Comparison of ENCODE assay signal across 27 mouse cellular contexts in genomic region chr8:48896251-48896650, GRCm38 (mm10). TPM values are rescaled to one million over a fixed set of nuclear protein-coding genes. Genes with fewer than 3 reads are reported as not detected.
A peak's percentile ranks its signal among the peaks of the same experiment; 100 is the strongest.
DNase-seq lines count a peak whose midpoint lies in the region; ATAC-seq lines count a peak whose summit lies in the region.
"Had no signal": no experiment of that assay in that cellular context is flagged by ENCODE, and none has a peak within 500 bp of the region (broad histone marks: within the 10 kb centered on the region; RNA-seq: fewer than 3 reads in every experiment).

No protein-coding gene starts in this region.

- DNase-seq in forebrain, embryonic 14.5 days (ENCODE audit: low spot score) = peak; percentile 31
- DNase-seq in forebrain, embryonic 10.5 days (ENCODE audit: extremely low spot score, low spot score) = no peak
- DNase-seq in midbrain, embryonic 11.5 days (ENCODE audit: low spot score, missing footprints) = peak; percentile 96
- peak; percentile 84 for DNase-seq in midbrain, embryonic 14.5 days
- no peak for DNase-seq in kidney, adult 18-20 months
- no peak for DNase-seq in layer of hippocampus, adult 18-20 months (ENCODE audit: low spot score in 2 of 2)
- DNase-seq: adrenal gland, adult 8-10 months; B cell, adult 2 months; cerebellum, adult 11 months; cerebellum, adult 9-11 months; gastrocnemius, postnatal 25 days; heart, adult 11 months; heart, postnatal 4 days; kidney, adult 11 months; kidney, postnatal 25 days; right cerebral cortex, postnatal 14 days had no signal

- 22% methylated on average over 7 of the region's 7 CpGs for WGBS in forebrain, embryonic 14.5 days
- 52% methylated on average over 7 of the region's 7 CpGs for WGBS in forebrain, embryonic 10.5 days
- WGBS in midbrain, embryonic 11.5 days = 28% methylated on average over 7 of the region's 7 CpGs
- WGBS in midbrain, embryonic 14.5 days = 14% methylated on average over 7 of the region's 7 CpGs

- ATAC-seq in forebrain, embryonic 14.5 days = no peak
- peak; percentile 92 for ATAC-seq in midbrain, embryonic 11.5 days (ENCODE audit: low FRiP score)
- ATAC-seq in midbrain, embryonic 14.5 days (ENCODE audit: low FRiP score, low TSS enrichment) = peak; percentile 50; the same call in 1 of the 2 replicates
- ATAC-seq: forebrain, embryonic 15.5 days; inflammation-experienced regulatory T-cells, adult 6 months had no signal

- H3K4me1 ChIP-seq in forebrain, embryonic 14.5 days (ENCODE audit: control insufficient read depth, insufficient read depth, low read length) = 0 out of 2 replicates have a peak, but pooled peaks cover 3% of the 10 kb centered on the region
- H3K4me1 ChIP-seq in forebrain, embryonic 10.5 days = peaks cover 17% of the 10 kb centered on the region
- H3K4me1 ChIP-seq in midbrain, embryonic 11.5 days (ENCODE audit: control insufficient read depth, insufficient read depth, low read length) = peaks cover 12% of the 10 kb centered on the region
- peaks cover 7% of the 10 kb centered on the region; the same call in 1 of the 2 replicates for H3K4me1 ChIP-seq in midbrain, embryonic 14.5 days (ENCODE audit: control insufficient read depth, insufficient read depth, low read length)
- H3K4me1 ChIP-seq: forebrain, embryonic 15.5 days; heart, embryonic 12.5 days; kidney, embryonic 15.5 days; lung, embryonic 15.5 days; neural tube, embryonic 13.5 days had no signal

- no peak overlapping the region for H3K27ac ChIP-seq in forebrain, embryonic 14.5 days (ENCODE audit: low read depth, low read length)
- no peak overlapping the region for H3K27ac ChIP-seq in forebrain, embryonic 10.5 days
- H3K27ac ChIP-seq in midbrain, embryonic 11.5 days (ENCODE audit: low read depth, low read length) = no peak overlapping the region
- H3K27ac ChIP-seq in midbrain, embryonic 14.5 days (replicated peaks; ENCODE audit: low read depth, low read length) = no peak overlapping the region
- H3K27ac ChIP-seq: forebrain, embryonic 15.5 days; hindbrain, embryonic 14.5 days; kidney, embryonic 15.5 days; layer of hippocampus, adult 2 months; limb, embryonic 13.5 days; lung, embryonic 15.5 days; neural tube, embryonic 13.5 days had no signal

- no peaks in the 10 kb centered on the region for H3K9me3 ChIP-seq in forebrain, embryonic 14.5 days (replicated peaks; ENCODE audit: control insufficient read depth, low read length)
- H3K9me3 ChIP-seq in forebrain, embryonic 10.5 days = no peaks in the 10 kb centered on the region
- no peaks in the 10 kb centered on the region for H3K9me3 ChIP-seq in midbrain, embryonic 11.5 days (ENCODE audit: control insufficient read depth, low read length)
- no peaks in the 10 kb centered on the region for H3K9me3 ChIP-seq in midbrain, embryonic 14.5 days (ENCODE audit: control insufficient read depth, low read length)
- H3K9me3 ChIP-seq: forebrain, embryonic 15.5 days; heart, embryonic 12.5 days; kidney, embryonic 15.5 days; limb, embryonic 13.5 days; lung, embryonic 15.5 days; neural tube, embryonic 13.5 days had no signal

- H3K4me2 ChIP-seq in forebrain, embryonic 14.5 days (ENCODE audit: low read length) = no peak overlapping the region
- no peak overlapping the region for H3K4me2 ChIP-seq in midbrain, embryonic 11.5 days
- H3K4me2 ChIP-seq in midbrain, embryonic 14.5 days (ENCODE audit: low read length) = peak overlapping the region; percentile 17; the same call in 1 of the 2 replicates
- H3K4me2 ChIP-seq: forebrain, embryonic 15.5 days; heart, embryonic 12.5 days; hindbrain, embryonic 14.5 days; kidney, embryonic 15.5 days; limb, embryonic 13.5 days; liver, embryonic 11.5 days; lung, embryonic 15.5 days; neural tube, embryonic 13.5 days had no signal

- H3K4me3 ChIP-seq in forebrain, embryonic 14.5 days (ENCODE audit: low read depth, low read length) = no peak overlapping the region
- no peak overlapping the region for H3K4me3 ChIP-seq in forebrain, embryonic 10.5 days
- no peak overlapping the region for H3K4me3 ChIP-seq in midbrain, embryonic 11.5 days (ENCODE audit: low read depth, low read length)
- no peak overlapping the region for H3K4me3 ChIP-seq in midbrain, embryonic 14.5 days (replicated peaks; ENCODE audit: low read depth, low read length)
- H3K4me3 ChIP-seq: forebrain, embryonic 15.5 days; heart, embryonic 12.5 days; kidney, embryonic 15.5 days; layer of hippocampus, adult 2 months; limb, embryonic 13.5 days; lung, embryonic 15.5 days; neural tube, embryonic 13.5 days had no signal

- H3K36me3 ChIP-seq in forebrain, embryonic 14.5 days (ENCODE audit: control insufficient read depth, insufficient read depth, low read length) = no peaks in the 10 kb centered on the region
- no peaks in the 10 kb centered on the region for H3K36me3 ChIP-seq in forebrain, embryonic 10.5 days (replicated peaks)
- no peaks in the 10 kb centered on the region for H3K36me3 ChIP-seq in midbrain, embryonic 11.5 days (ENCODE audit: control insufficient read depth, insufficient read depth, low read length)
- H3K36me3 ChIP-seq in midbrain, embryonic 14.5 days (ENCODE audit: control insufficient read depth, insufficient read depth, low read length) = no peaks in the 10 kb centered on the region
- H3K36me3 ChIP-seq: forebrain, embryonic 15.5 days; heart, embryonic 12.5 days; kidney, embryonic 15.5 days; limb, embryonic 13.5 days; lung, embryonic 15.5 days; neural tube, embryonic 13.5 days had no signal

- H3K9ac ChIP-seq in forebrain, embryonic 14.5 days (ENCODE audit: low read length) = no peak overlapping the region
- H3K9ac ChIP-seq in midbrain, embryonic 11.5 days (ENCODE audit: low read length) = no peak overlapping the region
- no peak overlapping the region for H3K9ac ChIP-seq in midbrain, embryonic 14.5 days (replicated peaks; ENCODE audit: low read length)
- H3K9ac ChIP-seq: forebrain, embryonic 15.5 days; heart, embryonic 12.5 days; hindbrain, embryonic 14.5 days; kidney, embryonic 15.5 days; limb, embryonic 13.5 days; lung, embryonic 15.5 days; neural tube, embryonic 13.5 days had no signal

- no peaks in the 10 kb centered on the region for H3K27me3 ChIP-seq in forebrain, embryonic 14.5 days (replicated peaks; ENCODE audit: control insufficient read depth, insufficient read depth, low read length)
- peaks cover 8% of the 10 kb centered on the region; the same call in 1 of the 2 replicates for H3K27me3 ChIP-seq in forebrain, embryonic 10.5 days (ENCODE audit: poor library complexity, severe bottlenecking)
- H3K27me3 ChIP-seq in midbrain, embryonic 11.5 days (ENCODE audit: control insufficient read depth, insufficient read depth, low read length) = no peaks in the 10 kb centered on the region
- H3K27me3 ChIP-seq in midbrain, embryonic 14.5 days (ENCODE audit: control insufficient read depth, insufficient read depth, low read length) = no peaks in the 10 kb centered on the region
- H3K27me3 ChIP-seq: forebrain, embryonic 15.5 days; heart, embryonic 12.5 days; kidney, embryonic 15.5 days; limb, embryonic 13.5 days; lung, embryonic 15.5 days; neural tube, embryonic 13.5 days had no signal

RNA-seq across cellular contexts. Expression of gene Tenm3, which starts 52.5 kb away (rescaled TPM):
- 12.5 and 23.2 TPM in 2 replicates for polyA plus RNA-seq in forebrain, embryonic 14.5 days (2014; fragmentation: Nextera tagmentation; extraction: Ambion mirVana)
- polyA plus RNA-seq in forebrain, embryonic 10.5 days (2016; fragmentation: Nextera tagmentation; extraction: Ambion mirVana) = 39.0 and 41.4 TPM in 2 replicates
- 38.2 and 39.6 TPM in 2 replicates for polyA plus RNA-seq in midbrain, embryonic 11.5 days (2014; fragmentation: Nextera tagmentation; extraction: Ambion mirVana)
- 45.2 and 61.6 TPM in 2 replicates for polyA plus RNA-seq in midbrain, embryonic 14.5 days (2014; fragmentation: Nextera tagmentation; extraction: Ambion mirVana)
- total RNA-seq in layer of hippocampus, adult 18-20 months (2021) = 10 to 100 TPM; 71.3 to 71.7 TPM
- total RNA-seq: megakaryocyte progenitor cell, adult 5-6 weeks had no signal
- polyA plus RNA-seq: inflammation-experienced regulatory T-cells, adult 6 months had no signal

Comparison
In these comparisons a context has a peak if more than half of its experiments do, and no peak if none do; other contexts are left out.
1. DNase-seq: peak in forebrain, embryonic 14.5 days (single experiment), midbrain, embryonic 11.5 days (single experiment) and midbrain, embryonic 14.5 days (single experiment); none in forebrain, embryonic 10.5 days (single experiment), kidney, adult 18-20 months (single experiment) and layer of hippocampus, adult 18-20 months (0 of 2).